Mouse (Mus musculus) olfactory bulb, adult 2 months (tissue): Measurements from ENCODE around the gene Plcb1. TPM values are rescaled to one million over a fixed set of nuclear protein-coding genes. Genes with fewer than 3 reads are reported as not detected.

Experiments used
- H3K27ac ChIP-seq: fragments of 200-500 bp; 2 replicates; pipeline ENCODE4 v1.5.1; 2012; ENCODE audit warnings: low read depth, low read length; ENCODE audit not compliant: insufficient read depth
- H3K4me1 ChIP-seq: fragments of 200-500 bp; 2 replicates; pipeline ENCODE4 v1.6.1; 2012; ENCODE audit warnings: low read length; ENCODE audit not compliant: control insufficient read depth, insufficient read depth
- H3K4me3 ChIP-seq: fragments of 200-500 bp; 2 replicates; pipeline ENCODE4 v1.5.1; 2012; ENCODE audit warnings: mild to moderate bottlenecking, low read depth, low read length, moderate library complexity; ENCODE audit not compliant: insufficient read depth
- CTCF ChIP-seq: fragments of 200-500 bp; IDR thresholded peaks from 2 replicates; pipeline ENCODE4 v1.5.1; 2012; ENCODE audit warnings: low read depth, mild to moderate bottlenecking, low read length, moderate library complexity; ENCODE audit not compliant: insufficient read depth
- POLR2A ChIP-seq: fragments of 200-500 bp; IDR thresholded peaks from 2 replicates; pipeline ENCODE4 v1.6.1; 2012; ENCODE audit warnings: mild to moderate bottlenecking, low read depth, low read length, moderate library complexity; ENCODE audit not compliant: insufficient read depth
- WGBS: fragments of 180-500 bp; shearing (Covaris S2); methylation state at CpG from one replicate; pipeline ENCODE4 v1.1.7; 2018; 5-methylcytosine and 5-hydroxymethylcytosine counted together
- polyA plus RNA-seq: library from polyadenylated mRNA; stranded (reverse); fragments of >200 nt; gene quantifications from 2 replicates; pipeline ENCODE4 v1.2.4, GENCODE M21; 2012; ENCODE audit warnings: low replicate concordance; ENCODE audit not compliant: missing spikeins, insufficient read depth, insufficient read length

The Plcb1 gene
- polyA plus RNA-seq, 1 experiment, result 72.1 TPM

- WGBS, result 41% methylated on average over 4 of the region's 4 CpGs
- peaks cover 15% of the 10 kb centered on the region for H3K4me1 ChIP-seq
- H3K4me3 ChIP-seq, result no peak overlapping the region
- no peak overlapping the region for H3K27ac ChIP-seq
- TF ChIP-seq POLR2A (no peak), CTCF (no peak)
Measured at GRCm38 (mm10) chr2:135153248-135153647, 367.4 kb downstream of the Plcb1 start.

GRCm38 (mm10) chr2:135156055-135156454 is 370.2 kb downstream of the Plcb1 start:
- no peak overlapping the region; the same call in 1 of the 2 replicates for H3K27ac ChIP-seq
- 53% methylated on average over 7 of the region's 7 CpGs for WGBS
- no peak for TF ChIP-seq POLR2A
- no peak for TF ChIP-seq CTCF
- H3K4me3 ChIP-seq, result no peak overlapping the region
- H3K4me1 ChIP-seq, result peaks cover 15% of the 10 kb centered on the region

DNA sequence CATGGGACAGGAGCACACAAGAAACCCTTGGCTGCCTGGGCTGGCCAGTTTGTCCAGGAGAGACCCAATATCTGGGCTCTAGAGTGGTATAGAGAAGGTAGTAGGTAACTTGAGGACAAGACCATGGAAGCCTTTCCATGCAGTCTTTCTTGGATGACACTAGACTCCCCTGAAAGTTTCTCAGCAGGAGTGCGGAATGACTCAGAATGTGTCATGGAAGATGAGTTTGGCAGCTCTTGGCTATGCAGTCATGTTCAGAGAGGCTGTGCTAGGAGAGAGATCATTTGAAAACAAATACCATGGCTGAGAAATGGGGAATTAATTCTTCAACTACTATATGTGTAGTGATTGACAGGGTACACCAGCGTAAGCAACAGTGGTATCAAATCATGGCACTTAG is 372.1 kb downstream of the Plcb1 start:
- Histone ChIP-seq H3K4me3 (no peak overlapping the region), H3K27ac (no peak overlapping the region), H3K4me1 (peaks cover 12% of the 10 kb centered on the region)
- TF ChIP-seq CTCF (no peak), POLR2A (no peak)
- WGBS, result 87% methylated on average over 2 of the region's 2 CpGs

GRCm38 (mm10) chr2:135161673-135162072 is 375.8 kb downstream of the Plcb1 start:
- H3K4me3 ChIP-seq, result no peak overlapping the region
- no peak for TF ChIP-seq POLR2A
- no peak for TF ChIP-seq CTCF
- H3K4me1 ChIP-seq, result peaks cover 6% of the 10 kb centered on the region; the same call in 1 of the 2 replicates
- H3K27ac ChIP-seq, result no peak overlapping the region
- 89% methylated on average over 4 of the region's 4 CpGs for WGBS

- H3K4me1 ChIP-seq, result no peaks in the 10 kb centered on the region
- TF ChIP-seq CTCF, result no peak
- no peak for TF ChIP-seq POLR2A
- WGBS, result 50% methylated on average over 3 of the region's 3 CpGs
- H3K4me3 ChIP-seq, result no peak overlapping the region
- no peak overlapping the region for H3K27ac ChIP-seq
Measured at GRCm38 (mm10) chr2:135165512-135165911, 379.6 kb downstream of the Plcb1 start.

- Histone ChIP-seq H3K4me3 (no peak overlapping the region), H3K27ac (no peak overlapping the region), H3K4me1 (peaks cover 5% of the 10 kb centered on the region; the same call in 1 of the 2 replicates)
- TF ChIP-seq POLR2A, result no peak
- TF ChIP-seq CTCF, result no peak
- 78% methylated on average over 4 of the region's 4 CpGs for whole genome bisulfite sequencing
Measured at GRCm38 (mm10) chr2:135175544-135175943, 389.7 kb downstream of the Plcb1 start.

DNA sequence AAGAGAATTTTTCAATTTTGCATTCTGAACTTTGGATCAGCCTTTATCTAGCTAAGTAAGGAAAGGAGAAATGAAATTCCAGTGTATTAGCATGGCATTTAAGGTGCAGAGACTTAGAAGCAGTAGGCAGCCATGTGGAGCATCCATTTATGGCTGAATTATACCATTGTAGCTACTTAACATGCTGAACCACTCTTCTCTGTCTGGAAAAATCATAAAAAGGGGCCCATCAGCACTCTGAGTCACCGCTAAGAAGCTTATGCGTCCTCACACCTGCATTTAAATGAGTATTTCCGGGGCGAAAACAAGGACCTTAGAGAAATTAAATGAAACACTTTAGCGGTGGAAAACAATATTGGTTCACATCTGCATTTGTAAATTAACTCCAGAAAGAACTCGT is 401.8 kb downstream of the Plcb1 start:
- Histone ChIP-seq H3K4me1 (0 out of 2 replicates have a peak, but pooled peaks cover 2% of the 10 kb centered on the region), H3K27ac (no peak overlapping the region), H3K4me3 (no peak overlapping the region)
- no peak for TF ChIP-seq CTCF
- TF ChIP-seq POLR2A, result no peak
- WGBS, result 38% methylated on average over 6 of the region's 6 CpGs

GRCm38 (mm10) chr2:135200830-135201229 is 415.0 kb downstream of the Plcb1 start:
- no peak overlapping the region for H3K4me3 ChIP-seq
- WGBS, result 92% methylated on average over 3 of the region's 3 CpGs
- no peak overlapping the region for H3K27ac ChIP-seq
- TF ChIP-seq POLR2A, result no peak
- TF ChIP-seq CTCF, result no peak
- H3K4me1 ChIP-seq, result no peaks in the 10 kb centered on the region; the same call in none of the 2 replicates

- no peak for TF ChIP-seq CTCF
- TF ChIP-seq POLR2A, result no peak
- Histone ChIP-seq H3K4me1 (no peaks in the 10 kb centered on the region; the same call in none of the 2 replicates), H3K27ac (peak overlapping the region; percentile 48), H3K4me3 (no peak overlapping the region)
- WGBS, result 25% methylated on average over 4 of the region's 4 CpGs
Measured at GRCm38 (mm10) chr2:135202390-135202789, 416.5 kb downstream of the Plcb1 start.
